ENCODE assay signal across 25 mouse cellular contexts in genomic region chr2:59625927-59626326, GRCm38 (mm10). TPM values are rescaled to one million over a fixed set of nuclear protein-coding genes. Genes with fewer than 3 reads are reported as not detected.
DNase-seq lines count a peak whose midpoint lies in the region; ATAC-seq and TF ChIP-seq lines count a peak whose summit lies in the region.
"Had no signal": no experiment of that assay in that cellular context is flagged by ENCODE, and none has a peak within 500 bp of the region (broad histone marks: within the 10 kb centered on the region; RNA-seq: fewer than 3 reads in every experiment).

No protein-coding gene starts in this region.

- in situ Hi-C loops in ES-E14 (cut with MboI; ENCODE audit: low sequenced_read_pairs in 2 of 2, unreplicated experiment in 2 of 2): no loop called here

- no peak for ATAC-seq in kidney, embryonic 15.5 days (replicated peaks; ENCODE audit: low FRiP score)
- ATAC-seq: activated CD4-positive, CD25-positive, alpha-beta regulatory T cell, adult 4 months; forebrain, embryonic 14.5 days; forebrain, embryonic 16.5 days; Patski had no signal

- peaks cover 78% of the 10 kb centered on the region for H3K4me1 ChIP-seq in kidney, embryonic 15.5 days
- peaks cover 20 to 43% of the 10 kb centered on the region in 2 experiments for H3K4me1 ChIP-seq in ES-E14 (ENCODE audit: control insufficient read depth in 2 of 2, insufficient read depth in 2 of 2, low read length in 2 of 2, poor library complexity in 1 of 2)

- no peaks in the 10 kb centered on the region for H3K27me3 ChIP-seq in kidney, embryonic 15.5 days
- H3K27me3 ChIP-seq: embryonic facial prominence, embryonic 12.5 days; embryonic facial prominence, embryonic 15.5 days; forebrain, embryonic 12.5 days; Patski had no signal

- peaks cover 6% of the 10 kb centered on the region; the same call in 1 of the 2 replicates for H3K36me3 ChIP-seq in kidney, embryonic 15.5 days
- no peaks in the 10 kb centered on the region for H3K36me3 ChIP-seq in ES-E14 (ENCODE audit: control insufficient read depth, insufficient read depth, low read length, poor library complexity, severe bottlenecking)
- H3K36me3 ChIP-seq: embryonic facial prominence, embryonic 12.5 days; embryonic facial prominence, embryonic 15.5 days; forebrain, embryonic 12.5 days; G1E had no signal

- TF ChIP-seq CTCF in layer of hippocampus, adult 2 months (conservative IDR thresholded peaks at IDR 0.05): no peak

- 36% methylated on average over 8 of the region's 8 CpGs for WGBS in kidney, embryonic 15.5 days

- no peak overlapping the region for H3K9ac ChIP-seq in kidney, embryonic 15.5 days
- no peak overlapping the region for H3K9ac ChIP-seq in ES-E14 (ENCODE audit: insufficient read depth, low read depth, low read length, poor library complexity, severe bottlenecking)
- H3K9ac ChIP-seq: embryonic facial prominence, embryonic 12.5 days; embryonic facial prominence, embryonic 15.5 days; forebrain, embryonic 12.5 days had no signal

- H3K27ac ChIP-seq in kidney, embryonic 15.5 days: peak overlapping the region; percentile 49; the same call in 1 of the 2 replicates
- H3K27ac ChIP-seq in layer of hippocampus, adult 2 months: peak overlapping the region; percentile 85
- H3K27ac ChIP-seq in ES-E14 (ENCODE audit: insufficient read depth, low read depth, low read length, poor library complexity, severe bottlenecking): peak overlapping the region; percentile 22; the same call in 1 of the 2 replicates
- H3K27ac ChIP-seq: embryonic facial prominence, embryonic 12.5 days; embryonic facial prominence, embryonic 15.5 days; forebrain, embryonic 10.5 days; forebrain, embryonic 12.5 days had no signal

- no peaks in the 10 kb centered on the region for H3K9me3 ChIP-seq in kidney, embryonic 15.5 days (replicated peaks)
- no peaks in the 10 kb centered on the region for H3K9me3 ChIP-seq in ES-E14 (ENCODE audit: control insufficient read depth, insufficient read depth, low read depth, low read length)
- H3K9me3 ChIP-seq: embryonic facial prominence, embryonic 12.5 days; embryonic facial prominence, embryonic 15.5 days; forebrain, embryonic 10.5 days; forebrain, embryonic 12.5 days; G1E had no signal

- DNase-seq in kidney, adult 9 months: no peak
- no peak for DNase-seq in layer of hippocampus, adult 2 months (ENCODE audit: low spot score in 2 of 2)
- no peak for DNase-seq in layer of hippocampus, postnatal 14 days (ENCODE audit: low spot score in 2 of 2)
- no peak for DNase-seq in ES-E14 (ENCODE audit: low read depth, low spot score)
- no peak for DNase-seq in embryo, embryonic 10.5 days (ENCODE audit: low spot score)
- DNase-seq: adrenal gland, adult 8-10 months; adrenal gland, postnatal 14 days; adrenal gland, postnatal 36 days; cerebellum, adult 11-12 months; cerebellum, adult 2 months; cerebellum, adult 9-10 months; cerebellum, postnatal 10 days; cerebellum, postnatal 25 days; embryo, embryonic 11 days had no signal

- no peak overlapping the region for H3K4me3 ChIP-seq in kidney, embryonic 15.5 days (replicated peaks)
- no peak overlapping the region for H3K4me3 ChIP-seq in layer of hippocampus, adult 2 months
- no peak overlapping the region for H3K4me3 ChIP-seq in ES-E14 (ENCODE audit: insufficient read depth in 1 of 2, low read depth in 1 of 2, low read length in 2 of 2, poor library complexity in 1 of 2, severe bottlenecking in 1 of 2)
- H3K4me3 ChIP-seq: embryonic facial prominence, embryonic 12.5 days; embryonic facial prominence, embryonic 15.5 days; erythroblast, embryonic 14.5 days; forebrain, embryonic 10.5 days; forebrain, embryonic 12.5 days had no signal

- H3K4me2 ChIP-seq in kidney, embryonic 15.5 days: no peak overlapping the region
- H3K4me2 ChIP-seq: embryonic facial prominence, embryonic 12.5 days; embryonic facial prominence, embryonic 15.5 days; forebrain, embryonic 12.5 days had no signal

TF ChIP-seq in ES-E14, 5 proteins besides CTCF, POLR2A, EP300 and RAD21:
- TF ChIP-seq MAFK (IDR thresholded peaks at IDR 0.05; ENCODE audit: insufficient read depth, low read depth, low read length) (peak; percentile 33; the same call in 1 of the 2 replicates), CHD2 (IDR thresholded peaks at IDR 0.05; ENCODE audit: low read depth, low read length) (no peak), HCFC1 (IDR thresholded peaks at IDR 0.05; ENCODE audit: borderline replicate concordance, insufficient read depth, low read length) (no peak), ZC3H11A (IDR thresholded peaks at IDR 0.05; ENCODE audit: borderline replicate concordance, low read depth, low read length) (no peak)

RNA-seq across cellular contexts. Expression of gene Tanc1, which starts 14.1 kb away (rescaled TPM):
- polyA plus RNA-seq in kidney, embryonic 15.5 days (2015; fragmentation: Nextera tagmentation; extraction: Ambion mirVana): 50.2 and 58.3 TPM in 2 replicates
- total RNA-seq in layer of hippocampus, adult 2 months (2021): 100 to 1,000 TPM; 118 to 124 TPM
- 10 to 100 TPM; 51.9 to 69.5 TPM for total RNA-seq in layer of hippocampus, postnatal 14 days (2021)
- total RNA-seq in ES-E14 (2012; rRNA removed): 28.2 and 39.5 TPM in 2 replicates

Comparison
In these comparisons a context has a peak if more than half of its experiments do, and no peak if none do; other contexts are left out.
1. H3K27ac ChIP-seq: peak in every context shown above with its lines; median percentile 85 in layer of hippocampus, adult 2 months; 49 in kidney, embryonic 15.5 days; 22 in ES-E14.